Mouse (Mus musculus): ENCODE measurements at regions not wholly inside any gene's neighbourhood (a gene's known extent, or its start where the extent isn't known, plus 50 kb on each side); places are given as distances from the start of the nearest gene placed in this dataset.
"Not testable (repeated sequence)": the region's sequence is repeated elsewhere in the genome, so short reads cannot be mapped to it uniquely, and the experiment has no call there.

DNA sequence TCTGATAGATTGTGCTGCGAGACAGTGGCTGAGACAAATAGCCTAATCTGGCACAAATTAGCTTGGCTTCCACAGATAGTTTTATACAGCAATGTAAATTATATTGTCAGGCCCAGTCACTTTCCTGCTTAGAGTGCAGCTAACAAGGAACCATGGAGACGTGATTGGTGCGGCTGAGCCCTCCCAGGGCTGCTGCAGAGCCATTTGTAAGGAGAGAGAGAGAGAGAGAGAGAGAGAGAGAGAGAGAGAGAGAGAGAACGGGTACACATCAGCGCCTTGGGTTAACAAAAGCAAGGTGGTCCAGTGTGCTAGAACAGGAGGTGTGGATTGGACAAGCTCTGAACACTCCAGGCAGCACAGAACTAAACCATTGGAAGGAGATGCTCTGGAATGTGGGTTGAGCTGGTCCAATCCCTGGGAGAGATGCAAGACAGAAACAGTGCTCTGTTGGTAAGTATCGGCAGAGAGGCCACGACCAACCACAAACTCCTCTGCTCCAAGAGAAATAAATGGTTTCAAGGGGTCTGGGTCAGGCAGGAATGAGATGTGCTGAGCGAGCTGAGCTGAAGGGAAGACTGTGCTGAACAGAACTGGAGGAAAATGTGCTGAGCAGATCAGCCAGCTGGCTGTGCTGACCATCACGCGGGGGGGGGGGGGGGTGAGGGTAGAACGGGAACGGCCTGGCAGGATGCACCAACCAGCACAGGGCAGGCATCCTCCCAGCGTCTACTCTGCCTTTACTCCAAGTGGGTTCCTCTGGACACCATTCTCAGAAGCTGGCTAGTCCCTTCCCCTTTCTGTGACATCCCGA is 228.8 kb upstream of the Zfp703 start:
- in situ Hi-C loops (cut with MboI; ENCODE audit: low pct_unique_long_range_greater_than_20kb in 1 of 2, low sequenced_read_pairs in 2 of 2, unreplicated experiment in 1 of 2), result no loop called here

DNA sequence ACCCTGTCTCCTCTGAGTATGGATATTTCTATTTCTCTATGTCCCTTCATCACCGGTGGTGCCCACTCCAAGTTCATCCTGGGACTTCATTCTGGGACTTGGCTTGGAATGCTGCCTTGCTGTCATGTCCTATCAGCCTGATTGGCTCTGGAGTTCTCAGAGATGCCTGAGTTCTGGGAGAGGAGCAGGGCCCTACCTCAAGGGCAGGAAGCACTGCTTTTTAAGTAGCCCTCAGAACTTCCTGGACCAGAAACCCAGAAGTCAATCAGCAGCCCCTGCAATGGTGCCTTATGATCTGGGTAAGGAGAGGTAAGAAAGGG is 228.2 kb upstream of the Zfp703 start:
- in situ Hi-C loops (cut with MboI; ENCODE audit: low pct_unique_long_range_greater_than_20kb in 1 of 2, low sequenced_read_pairs in 2 of 2, unreplicated experiment in 1 of 2), result no loop called here

DNA sequence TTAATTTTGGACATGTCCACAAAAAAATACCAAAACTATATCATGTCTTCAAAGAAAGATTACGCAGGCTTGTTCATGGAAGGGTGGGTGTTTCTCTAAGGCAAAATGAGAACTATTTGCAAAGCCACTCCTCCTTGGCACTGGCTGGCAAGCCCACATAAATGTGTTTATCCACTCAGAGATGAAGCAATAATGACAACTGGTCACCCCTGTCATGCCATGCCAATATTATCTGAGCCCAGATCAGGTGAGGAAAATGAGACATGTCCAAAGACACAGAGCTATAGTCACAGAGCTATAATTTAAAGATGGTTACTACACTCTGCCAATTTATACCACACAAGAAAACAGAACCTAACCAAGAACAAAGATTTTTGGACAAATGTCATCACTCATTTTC is 227.0 kb upstream of the Zfp703 start:
- in situ Hi-C loops (cut with MboI; ENCODE audit: low pct_unique_long_range_greater_than_20kb in 1 of 2, low sequenced_read_pairs in 2 of 2, unreplicated experiment in 1 of 2), result no loop called here

DNA sequence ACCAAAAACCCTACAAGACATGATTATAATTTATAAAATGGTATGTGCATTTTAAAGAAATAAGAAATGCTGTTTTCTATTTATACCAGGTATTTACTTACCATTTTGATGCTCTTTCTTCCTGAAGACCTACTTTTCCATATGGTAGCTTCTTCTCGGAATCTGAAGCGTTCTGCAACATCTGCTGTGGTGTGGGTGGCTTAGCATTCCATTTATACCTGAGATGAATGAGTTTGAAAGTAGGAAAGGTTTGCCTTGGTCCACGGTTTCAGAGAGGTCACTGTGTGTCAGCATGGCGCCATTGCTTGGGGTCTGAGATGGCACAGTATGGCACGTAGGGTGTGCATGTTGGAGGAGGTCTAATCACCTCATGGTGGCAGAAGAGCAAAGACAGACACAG is 225.5 kb upstream of the Zfp703 start:
- in situ Hi-C loops (cut with MboI; ENCODE audit: low pct_unique_long_range_greater_than_20kb in 1 of 2, low sequenced_read_pairs in 2 of 2, unreplicated experiment in 1 of 2), result no loop called here

DNA sequence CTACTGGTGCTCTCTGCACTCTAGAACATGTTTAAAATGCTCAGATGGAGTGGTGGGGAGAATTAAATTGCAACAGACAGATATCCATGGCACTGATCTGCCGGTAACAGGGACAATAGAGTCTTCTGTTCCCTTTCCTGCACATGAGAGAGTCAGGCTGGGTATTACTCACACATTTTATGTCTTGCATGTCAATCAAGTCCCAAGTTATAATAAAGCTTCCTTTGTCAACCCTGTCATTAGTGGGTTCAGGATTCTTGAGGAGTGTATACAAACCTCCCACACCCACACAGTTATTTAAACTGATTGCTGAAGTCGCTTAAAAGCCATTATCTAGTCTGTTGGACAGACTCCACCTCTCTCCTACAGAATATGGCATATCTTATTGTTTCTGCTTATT is 220.7 kb upstream of the Zfp703 start:
- in situ Hi-C loops (cut with MboI; ENCODE audit: low pct_unique_long_range_greater_than_20kb in 1 of 2, low sequenced_read_pairs in 2 of 2, unreplicated experiment in 1 of 2), result no loop called here

DNA sequence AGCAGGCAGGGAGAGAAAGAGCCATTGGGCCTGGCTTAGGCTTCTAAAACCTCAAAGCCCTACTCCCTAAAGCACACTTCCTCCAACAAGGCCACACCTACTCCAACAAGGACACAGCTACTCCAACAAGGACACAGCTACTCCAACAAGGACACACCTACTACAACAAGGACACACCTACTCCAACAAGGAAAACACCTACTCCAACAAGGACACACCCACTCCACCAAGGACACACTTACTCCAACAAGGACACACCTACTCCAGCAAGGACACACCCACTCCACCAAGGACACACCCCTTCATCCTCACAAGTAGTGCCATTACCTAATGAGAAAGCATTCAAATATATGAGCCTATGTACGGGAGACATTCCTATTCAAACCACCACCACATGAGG is 216.4 kb upstream of the Zfp703 start:
- in situ Hi-C loops (cut with MboI; ENCODE audit: low pct_unique_long_range_greater_than_20kb in 1 of 2, low sequenced_read_pairs in 2 of 2, unreplicated experiment in 1 of 2), result no loop called here

DNA sequence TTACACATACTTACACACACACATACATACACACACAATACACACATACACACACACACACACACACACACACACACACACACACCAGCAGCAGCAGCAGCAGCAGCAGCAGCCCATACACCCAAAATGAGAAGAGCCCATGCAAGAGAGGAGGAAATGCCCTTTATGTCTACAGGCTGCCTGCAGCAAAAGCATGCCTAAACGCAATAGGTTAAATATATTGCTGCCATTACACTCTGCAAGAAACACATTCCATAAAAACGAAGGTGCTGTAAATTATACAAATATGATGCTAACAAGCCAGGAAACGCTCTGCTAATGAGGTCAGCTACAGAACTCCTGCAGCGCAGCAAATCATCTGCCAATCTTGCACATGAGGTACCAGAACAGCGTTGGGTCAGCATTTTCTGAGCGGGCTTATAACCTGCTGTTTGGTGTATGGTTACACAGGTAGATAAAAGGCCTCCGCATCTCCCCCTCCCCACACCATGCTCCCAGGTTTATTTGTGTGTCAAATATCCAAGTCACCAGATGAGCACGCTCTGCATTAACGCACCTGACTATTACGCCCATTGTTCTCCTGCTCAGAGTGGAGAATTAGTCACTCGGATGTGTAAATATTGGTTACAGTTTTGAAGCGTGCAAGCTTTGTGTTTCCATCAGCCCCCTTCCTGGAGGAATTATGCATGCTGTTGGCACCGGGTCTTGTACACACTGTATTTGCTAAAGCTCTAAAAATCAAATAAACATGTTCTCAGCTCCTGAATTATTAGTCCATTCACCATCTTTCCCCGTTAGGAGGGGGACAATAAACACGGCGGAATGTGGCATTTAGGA is 214.0 kb upstream of the Zfp703 start:
- in situ Hi-C loops (cut with MboI; ENCODE audit: low pct_unique_long_range_greater_than_20kb in 1 of 2, low sequenced_read_pairs in 2 of 2, unreplicated experiment in 1 of 2), result no loop called here

DNA sequence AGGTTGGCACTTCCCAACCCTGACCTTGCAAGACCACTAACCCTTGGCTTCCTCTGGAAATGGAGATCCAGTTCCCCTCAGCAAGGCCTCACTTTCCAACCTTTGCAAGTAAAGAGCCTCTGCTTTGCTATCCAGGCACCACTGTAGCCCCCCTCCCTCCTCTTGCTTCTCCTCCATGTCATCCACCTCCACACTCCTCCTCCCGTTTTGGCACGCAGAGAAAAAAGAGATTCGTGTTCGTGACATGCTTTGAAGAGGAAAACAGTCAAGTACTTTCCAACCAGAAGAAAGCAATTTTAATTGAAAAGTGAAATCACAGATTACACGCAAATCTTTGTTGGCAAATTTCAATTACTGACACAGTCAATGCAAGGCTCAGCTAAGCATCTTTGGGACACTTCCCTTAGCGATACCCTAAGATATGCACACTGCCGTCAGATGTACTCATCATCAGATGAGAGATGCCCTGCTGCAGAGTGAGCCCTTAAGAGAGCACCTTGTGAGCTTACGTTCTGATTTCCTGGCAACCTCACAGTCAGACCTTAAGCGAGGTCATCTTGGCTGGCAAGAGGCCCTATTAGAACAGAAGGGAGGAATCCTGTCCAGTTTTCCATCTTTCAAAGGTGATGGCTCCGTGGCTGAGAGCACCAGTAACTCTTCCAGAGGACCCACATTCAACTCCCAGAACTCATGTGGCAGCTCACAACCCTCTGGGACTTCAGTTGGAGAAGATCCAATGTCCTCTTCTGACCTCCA is 208.5 kb upstream of the Zfp703 start:
- in situ Hi-C loops (cut with MboI; ENCODE audit: low pct_unique_long_range_greater_than_20kb in 1 of 2, low sequenced_read_pairs in 2 of 2, unreplicated experiment in 1 of 2), result no loop called here

DNA sequence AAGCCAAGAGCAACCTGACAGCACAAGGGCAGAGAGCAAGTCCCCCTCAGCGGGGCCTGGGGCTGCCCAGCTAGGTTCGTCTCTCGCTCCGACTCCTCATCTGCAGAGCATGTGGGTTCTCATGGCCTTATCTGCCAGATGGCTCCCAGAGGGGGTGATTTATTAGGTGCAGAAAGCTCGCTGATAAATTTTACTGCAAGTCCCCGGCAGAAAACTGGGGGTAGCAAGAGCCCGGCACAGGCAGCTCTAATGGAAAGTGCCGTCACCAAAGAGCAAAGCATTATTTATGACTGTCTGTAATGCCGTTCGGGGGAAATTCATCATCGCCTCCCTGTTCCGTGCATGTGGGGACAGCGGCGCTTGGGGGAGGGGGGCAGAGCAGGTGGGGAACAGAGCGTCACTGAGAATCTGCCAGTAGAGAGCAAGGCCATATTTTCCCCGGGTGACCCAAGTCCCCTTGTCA is 206.7 kb upstream of the Zfp703 start:
- in situ Hi-C loops (cut with MboI; ENCODE audit: low pct_unique_long_range_greater_than_20kb in 1 of 2, low sequenced_read_pairs in 2 of 2, unreplicated experiment in 1 of 2), result no loop called here

DNA sequence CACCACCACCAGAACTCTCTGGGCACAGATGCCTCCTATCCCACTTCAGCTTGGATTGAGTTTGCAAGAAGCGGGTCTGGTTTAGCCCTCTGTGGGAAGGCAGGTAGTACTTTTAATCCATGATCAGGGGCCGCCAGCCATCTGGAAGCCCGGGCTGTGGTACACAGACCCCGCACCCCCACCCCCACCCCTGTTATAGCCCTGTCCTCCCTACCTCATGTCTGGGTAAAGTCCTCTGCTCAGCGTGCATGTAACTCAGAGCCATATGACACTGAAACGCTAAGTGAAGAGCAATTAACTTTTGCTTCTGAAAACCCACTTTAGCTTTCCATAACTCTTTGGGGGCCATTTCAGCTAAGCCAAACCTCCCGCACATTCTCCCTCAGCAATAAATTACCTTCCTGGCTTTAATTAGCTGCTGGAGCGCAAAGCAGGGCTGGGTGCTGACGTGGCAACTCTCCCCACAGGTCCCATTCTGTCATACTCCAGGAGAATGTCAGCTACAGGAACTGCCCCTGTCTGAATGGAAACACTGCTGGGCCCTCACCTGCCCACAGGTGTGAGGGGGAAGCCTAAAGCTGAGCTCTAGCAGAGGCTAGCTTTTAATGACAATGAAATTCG is 198.1 kb upstream of the Zfp703 start:
- in situ Hi-C loops (cut with MboI; ENCODE audit: low pct_unique_long_range_greater_than_20kb in 1 of 2, low sequenced_read_pairs in 2 of 2, unreplicated experiment in 1 of 2), result no loop called here

DNA sequence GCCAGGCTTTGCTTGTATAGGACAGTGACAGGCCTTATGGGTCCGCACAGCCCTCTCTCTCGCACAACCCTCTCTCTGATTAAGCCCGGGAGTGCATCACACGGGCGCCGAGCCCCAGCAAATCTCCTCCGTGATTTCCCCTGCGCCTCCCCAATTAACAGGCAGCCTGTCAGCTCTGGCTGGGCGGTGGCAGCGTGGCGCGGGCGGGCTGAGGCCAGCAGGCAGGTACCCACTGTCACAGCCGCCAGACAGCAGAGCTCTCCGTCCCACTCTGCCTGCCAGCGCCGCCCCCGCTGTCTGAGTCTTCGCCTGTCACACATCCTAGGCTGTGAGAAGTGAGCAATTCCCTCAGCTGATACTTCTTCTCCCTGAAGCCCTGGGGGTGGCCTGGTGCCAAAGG is 196.6 kb upstream of the Zfp703 start:
- in situ Hi-C loops (cut with MboI; ENCODE audit: low pct_unique_long_range_greater_than_20kb in 1 of 2, low sequenced_read_pairs in 2 of 2, unreplicated experiment in 1 of 2), result no loop called here

DNA sequence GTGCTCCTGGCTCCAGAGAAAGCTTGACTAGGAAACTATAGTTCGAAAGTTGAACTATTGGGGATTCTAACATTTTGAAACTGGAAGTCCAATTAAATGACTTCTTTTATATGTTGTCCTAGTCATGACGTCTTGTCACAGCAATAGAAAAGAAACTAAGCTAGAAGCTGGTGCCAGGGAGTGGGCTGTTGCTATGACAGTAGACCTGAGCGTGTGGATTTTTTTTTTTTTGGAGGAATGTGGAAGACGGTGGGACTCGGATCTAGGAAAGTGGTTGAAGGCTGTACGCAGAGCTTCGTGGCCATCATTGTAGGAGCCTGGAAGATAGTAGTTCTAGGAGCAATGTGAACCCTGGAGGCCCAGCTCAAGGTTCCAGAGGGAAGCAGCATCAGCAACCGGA is 194.2 kb upstream of the Zfp703 start:
- in situ Hi-C loops (cut with MboI; ENCODE audit: low pct_unique_long_range_greater_than_20kb in 1 of 2, low sequenced_read_pairs in 2 of 2, unreplicated experiment in 1 of 2), result not testable (repeated sequence)

DNA sequence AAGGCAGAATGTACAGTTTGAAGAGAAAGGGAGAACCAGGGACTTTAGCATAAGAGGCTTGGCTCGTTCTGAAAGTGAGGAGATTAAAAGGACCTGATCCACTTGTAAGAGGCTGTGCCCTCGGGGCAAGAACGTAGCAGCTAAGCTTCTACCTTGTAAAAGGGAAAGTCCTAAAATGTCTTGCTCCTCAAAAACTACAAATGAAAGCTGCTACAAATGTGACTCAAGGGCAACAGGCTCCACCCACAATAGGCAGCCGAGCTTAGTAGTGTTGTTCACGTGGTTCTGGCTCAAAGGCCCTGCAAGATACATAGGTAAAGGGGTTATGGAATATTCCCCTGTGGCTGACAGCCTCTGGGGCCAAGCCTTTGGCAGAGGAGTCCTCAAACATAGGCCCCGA is 192.7 kb upstream of the Zfp703 start:
- in situ Hi-C loops (cut with MboI; ENCODE audit: low pct_unique_long_range_greater_than_20kb in 1 of 2, low sequenced_read_pairs in 2 of 2, unreplicated experiment in 1 of 2), result no loop called here

DNA sequence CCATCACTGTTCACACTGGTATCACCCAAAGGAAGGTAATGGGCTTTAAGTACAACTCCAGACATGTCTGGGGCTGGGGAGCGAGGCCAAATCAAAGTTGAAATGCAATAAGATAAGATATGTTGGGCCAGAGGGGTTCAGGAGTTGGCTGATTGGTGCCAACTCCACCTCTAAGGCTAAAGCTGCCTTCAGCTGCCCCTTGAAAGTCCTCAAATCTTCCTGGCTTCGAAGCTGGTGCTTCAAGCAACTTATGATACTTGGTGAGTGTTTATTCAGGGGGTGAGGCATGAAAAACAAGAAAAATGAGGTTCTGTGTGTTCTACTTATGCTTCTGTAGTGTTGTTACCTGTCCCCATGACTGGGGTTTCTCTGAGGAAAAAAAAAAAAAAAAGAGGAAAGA is 185.3 kb upstream of the Zfp703 start:
- in situ Hi-C loops (cut with MboI; ENCODE audit: low pct_unique_long_range_greater_than_20kb in 1 of 2, low sequenced_read_pairs in 2 of 2, unreplicated experiment in 1 of 2), result no loop called here

DNA sequence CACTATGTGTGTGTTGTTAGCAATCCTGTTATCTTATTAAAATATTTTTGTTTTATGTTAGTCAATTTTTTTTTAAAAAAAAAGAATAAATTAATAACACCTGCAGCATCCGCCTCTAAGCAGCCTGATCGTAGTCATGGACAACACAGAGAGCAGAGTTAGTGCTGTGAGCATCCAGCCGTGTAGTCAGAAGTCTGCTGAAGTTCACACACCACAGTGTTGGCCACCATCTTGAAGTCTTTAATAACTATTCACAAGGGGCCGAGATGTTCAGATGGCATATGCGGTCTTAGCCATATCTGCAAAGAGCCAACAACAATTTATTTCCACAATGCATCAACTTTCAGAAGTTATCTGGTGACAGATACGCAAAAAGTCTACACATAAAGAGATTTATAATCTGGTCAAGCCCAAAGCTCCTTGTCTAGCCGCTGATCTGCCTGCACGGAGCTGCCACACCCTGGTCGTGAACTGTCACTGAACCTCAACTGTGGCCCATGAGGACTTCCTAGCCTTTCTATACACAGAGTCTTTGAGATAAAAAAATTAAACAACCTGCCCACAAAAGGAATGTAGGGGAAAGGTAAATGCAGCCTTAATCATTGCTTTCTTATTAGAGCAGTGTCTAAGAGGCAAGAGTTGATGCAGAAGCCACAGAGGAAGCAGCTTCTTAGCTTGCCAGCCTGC is 183.4 kb upstream of the Zfp703 start:
- in situ Hi-C loops (cut with MboI; ENCODE audit: low pct_unique_long_range_greater_than_20kb in 1 of 2, low sequenced_read_pairs in 2 of 2, unreplicated experiment in 1 of 2), result no loop called here

DNA sequence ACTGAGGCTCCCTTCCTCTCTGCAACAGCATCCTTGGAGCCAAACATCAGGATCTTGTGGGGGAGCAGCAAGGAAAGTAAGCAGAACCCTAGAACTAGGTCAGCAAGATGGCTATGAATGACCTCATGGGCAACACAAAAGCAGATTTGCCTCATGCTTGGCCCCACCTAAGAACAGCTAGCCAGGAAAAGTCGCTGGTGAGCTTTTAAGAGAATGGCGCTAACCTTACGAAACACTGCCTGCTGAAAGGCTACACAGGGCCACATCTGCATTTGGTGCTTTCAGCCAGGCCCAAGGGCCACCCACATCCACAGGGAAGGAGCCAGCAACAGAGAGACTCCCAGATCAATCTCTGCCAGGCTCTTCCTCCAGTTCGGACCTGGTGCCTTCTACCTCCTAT is 182.7 kb upstream of the Zfp703 start:
- in situ Hi-C loops (cut with MboI; ENCODE audit: low pct_unique_long_range_greater_than_20kb in 1 of 2, low sequenced_read_pairs in 2 of 2, unreplicated experiment in 1 of 2), result no loop called here

DNA sequence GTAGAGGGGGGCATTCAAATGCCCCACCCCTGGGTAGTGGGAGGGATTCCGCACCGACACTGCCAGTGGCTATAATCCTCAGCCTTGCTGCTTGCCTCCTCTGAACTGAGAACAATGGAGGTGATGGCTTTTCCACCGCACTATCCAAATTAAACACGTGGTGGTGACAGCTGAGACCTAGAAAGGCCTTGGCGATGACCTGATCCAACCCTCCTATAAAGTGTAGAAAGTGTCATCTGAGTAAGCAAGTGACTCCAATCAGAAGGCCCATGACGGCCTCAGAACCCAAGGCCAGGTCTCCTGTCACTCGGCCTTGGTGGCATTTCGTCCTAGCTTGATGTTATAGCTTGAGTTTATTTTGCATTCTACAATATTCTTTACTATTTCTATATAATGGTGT is 181.5 kb upstream of the Zfp703 start:
- in situ Hi-C loops (cut with MboI; ENCODE audit: low pct_unique_long_range_greater_than_20kb in 1 of 2, low sequenced_read_pairs in 2 of 2, unreplicated experiment in 1 of 2), result no loop called here

DNA sequence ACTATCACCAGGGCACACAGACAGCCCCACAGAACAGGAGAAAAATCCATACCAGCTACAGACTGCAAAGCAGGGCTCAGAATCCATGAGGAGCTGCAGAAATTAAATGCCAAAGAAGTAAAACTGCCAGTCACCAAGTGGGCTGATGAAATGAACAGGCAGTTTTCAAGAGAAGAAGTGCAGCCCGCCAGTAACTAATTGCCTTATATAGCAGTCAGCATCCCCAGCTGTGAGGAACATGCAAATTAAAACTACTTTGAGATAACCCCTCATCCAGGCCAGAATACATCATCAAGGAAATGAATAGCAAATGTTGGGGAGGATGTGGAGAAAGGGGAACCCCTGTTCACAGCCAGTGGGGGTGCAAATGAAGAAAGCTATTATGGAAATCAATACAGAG is 177.3 kb upstream of the Zfp703 start:
- in situ Hi-C loops (cut with MboI; ENCODE audit: low pct_unique_long_range_greater_than_20kb in 1 of 2, low sequenced_read_pairs in 2 of 2, unreplicated experiment in 1 of 2), result no loop called here

All from mouse embryonic stem cell (cell line).